Mouse (Mus musculus): ENCODE data around the gene Pex11b. TPM values are rescaled to one million over a fixed set of nuclear protein-coding genes. Genes with fewer than 3 reads are reported as not detected.
"Not testable (repeated sequence)": the region's sequence is repeated elsewhere in the genome, so short reads cannot be mapped to it uniquely, and the experiment has no call there.

Gene Pex11b
- polyA plus RNA-seq, 1 experiment = 0.24 TPM

DNA sequence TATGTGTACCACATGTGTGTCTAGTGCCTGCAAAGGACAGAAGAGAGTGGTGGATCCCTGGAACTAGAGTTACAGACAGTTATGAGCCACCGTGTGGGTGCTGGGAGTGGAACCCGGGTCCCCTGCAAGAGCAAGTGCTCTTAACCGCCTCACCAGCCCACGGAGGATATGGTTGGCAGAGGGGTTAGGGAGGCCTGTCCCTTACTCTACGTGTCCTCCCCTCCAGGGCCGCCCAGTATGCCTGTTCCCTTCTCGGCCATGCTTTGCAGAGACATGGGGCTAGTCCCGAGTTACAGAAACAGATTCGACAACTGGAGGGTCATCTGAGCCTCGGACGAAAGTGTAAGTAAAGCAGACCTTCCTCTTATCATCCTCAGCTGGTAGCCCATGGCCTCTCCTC lies 1.3 kb downstream of the Pex11b start:
- Histone ChIP-seq H3K36me3 (ENCODE audit: control insufficient read depth) (peaks cover 53% of the 10 kb centered on the region), H3K4me3 (replicated peaks) (peak overlapping the region; percentile 83), H3K4me1 (ENCODE audit: control insufficient read depth) (peaks cover 42% of the 10 kb centered on the region), H3K9me3 (ENCODE audit: control insufficient read depth, low read length) (no peaks in the 10 kb centered on the region), H3K27me3 (ENCODE audit: control insufficient read depth) (no peaks in the 10 kb centered on the region)
- TF ChIP-seq GATA1 (IDR thresholded peaks at IDR 0.05; ENCODE audit: low read length) (no peak), TAL1 (IDR thresholded peaks at IDR 0.05; ENCODE audit: low read length) (no peak)

DNA sequence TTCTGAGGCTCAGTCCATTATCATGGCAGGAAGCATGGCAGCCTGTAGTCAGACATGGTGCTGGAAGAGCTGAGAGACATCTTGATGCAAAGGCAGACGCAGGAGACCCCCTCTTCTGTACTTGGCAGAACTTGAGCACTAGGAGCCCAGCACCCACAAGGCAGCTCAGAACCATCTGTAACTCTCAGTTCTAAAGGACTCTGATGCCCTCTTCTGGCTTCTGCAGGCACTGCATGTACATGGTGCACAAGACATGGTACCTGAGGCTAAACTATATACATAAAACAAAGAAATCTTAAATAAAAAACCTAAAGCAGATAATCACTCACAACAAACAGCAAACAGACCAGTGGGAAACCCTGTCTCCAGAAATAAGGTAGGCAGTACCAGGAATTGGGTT lies 4.0 kb downstream of the Pex11b start:
- no peak for TF ChIP-seq GATA1 (IDR thresholded peaks at IDR 0.05; ENCODE audit: low read length)
- TF ChIP-seq TAL1 (IDR thresholded peaks at IDR 0.05; ENCODE audit: low read length) = no peak
- H3K9me3 ChIP-seq (ENCODE audit: control insufficient read depth, low read length) = no peaks in the 10 kb centered on the region
- H3K27me3 ChIP-seq (ENCODE audit: control insufficient read depth) = no peaks in the 10 kb centered on the region
- no peak overlapping the region for H3K4me3 ChIP-seq (replicated peaks)
- peaks cover 31% of the 10 kb centered on the region for H3K4me1 ChIP-seq (ENCODE audit: control insufficient read depth)
- H3K36me3 ChIP-seq (ENCODE audit: control insufficient read depth) = peaks cover 43% of the 10 kb centered on the region

DNA sequence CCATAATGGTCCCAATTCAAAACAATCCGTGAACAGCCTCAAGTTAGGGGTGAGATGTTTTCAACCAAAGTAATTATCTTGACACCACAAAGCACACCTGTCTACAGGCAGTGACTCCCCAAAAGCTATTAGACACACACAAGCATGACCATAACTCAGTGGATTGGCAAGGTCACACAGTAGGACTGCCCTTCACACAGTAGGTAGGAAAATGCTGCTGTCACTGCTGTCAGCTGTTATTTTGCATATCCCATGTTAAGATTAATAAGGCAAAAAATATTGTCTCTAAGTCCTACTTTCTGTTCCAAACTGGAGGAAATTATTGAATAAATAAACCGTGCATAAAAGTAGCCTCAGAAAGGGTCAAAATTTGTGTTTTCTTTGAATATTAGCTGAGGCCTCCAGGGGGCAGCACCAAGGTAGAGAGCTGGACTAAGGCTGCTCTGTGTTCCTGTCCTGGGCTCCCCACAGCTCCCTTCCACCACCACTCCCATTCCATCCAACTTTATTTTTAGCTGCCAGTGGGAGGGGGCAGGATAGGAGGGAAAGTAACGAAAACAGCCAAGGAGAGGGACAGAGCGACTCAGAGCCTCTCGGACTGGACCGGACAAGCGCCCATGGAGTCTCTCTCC lies 10.0 kb downstream of the Pex11b start, which contains the start of gene Itga10:
Gene Itga10, plus strand, starts transcription at position 567 of the 632 bp plus-strand sequence.
- no peaks in the 10 kb centered on the region for H3K27me3 ChIP-seq (ENCODE audit: control insufficient read depth)
- H3K36me3 ChIP-seq (ENCODE audit: control insufficient read depth) = peaks cover 23% of the 10 kb centered on the region
- H3K4me3 ChIP-seq (replicated peaks) = no peak within 1 kb of the TSS
- TF ChIP-seq TAL1 (IDR thresholded peaks at IDR 0.05; ENCODE audit: low read length) = no peak
- no peak for TF ChIP-seq GATA1 (IDR thresholded peaks at IDR 0.05; ENCODE audit: low read length)
- no peaks in the 10 kb centered on the region for H3K9me3 ChIP-seq (ENCODE audit: control insufficient read depth, low read length)
- H3K4me1 ChIP-seq (ENCODE audit: control insufficient read depth) = peaks cover under 1% of the 10 kb centered on the region; the same call in 1 of the 2 replicates

DNA sequence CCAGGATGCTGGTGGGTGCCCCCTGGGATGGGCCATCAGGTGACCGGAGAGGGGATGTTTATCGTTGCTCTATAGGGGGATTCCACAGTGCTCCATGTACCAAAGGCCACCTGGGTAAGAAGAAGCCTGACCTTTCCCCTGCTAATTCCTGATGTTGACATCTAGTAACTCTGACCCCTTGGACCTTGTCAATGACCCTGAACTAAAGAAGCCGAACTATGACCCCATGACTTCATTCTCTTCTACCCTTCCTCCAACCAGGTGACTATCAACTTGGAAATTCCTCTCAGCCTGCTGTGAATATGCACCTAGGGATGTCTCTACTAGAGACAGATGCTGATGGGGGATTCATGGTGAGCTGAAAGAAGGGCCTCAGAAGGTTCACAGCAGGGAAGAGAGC lies 12.2 kb downstream of the Pex11b start:
- Histone ChIP-seq H3K4me3 (replicated peaks) (no peak overlapping the region), H3K36me3 (ENCODE audit: control insufficient read depth) (peaks cover 19% of the 10 kb centered on the region), H3K27me3 (ENCODE audit: control insufficient read depth) (no peaks in the 10 kb centered on the region), H3K9me3 (ENCODE audit: control insufficient read depth, low read length) (no peaks in the 10 kb centered on the region), H3K4me1 (ENCODE audit: control insufficient read depth) (no peaks in the 10 kb centered on the region)
- TF ChIP-seq TAL1 (IDR thresholded peaks at IDR 0.05; ENCODE audit: low read length) (no peak), GATA1 (IDR thresholded peaks at IDR 0.05; ENCODE audit: low read length) (no peak)

DNA sequence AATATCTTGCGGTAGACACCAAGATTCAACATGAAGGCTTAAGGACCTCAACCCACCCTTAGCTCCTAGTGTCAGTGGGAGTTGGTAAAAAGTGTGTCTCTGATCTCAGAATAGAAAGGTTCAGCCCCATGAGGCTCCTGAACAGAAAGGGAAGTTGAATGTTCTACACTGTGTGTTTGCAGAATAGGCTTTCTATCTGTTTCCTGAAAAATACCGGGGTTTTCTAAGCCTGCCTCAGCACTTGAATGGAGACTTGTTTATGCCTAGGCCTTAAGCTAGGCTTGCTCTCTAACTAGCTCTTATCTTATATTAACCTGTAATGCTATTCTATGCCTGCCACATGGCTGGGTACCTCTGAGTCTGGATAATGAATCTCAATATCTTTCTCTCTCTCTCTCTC lies 25.7 kb downstream of the Pex11b start:
- H3K4me1 ChIP-seq (ENCODE audit: control insufficient read depth) = peaks cover 5% of the 10 kb centered on the region
- TF ChIP-seq TAL1 (IDR thresholded peaks at IDR 0.05; ENCODE audit: low read length) = no peak
- no peak for TF ChIP-seq GATA1 (IDR thresholded peaks at IDR 0.05; ENCODE audit: low read length)
- no peaks in the 10 kb centered on the region for H3K9me3 ChIP-seq (ENCODE audit: control insufficient read depth, low read length)
- 0 out of 2 replicates have a peak, but pooled peaks cover 2% of the 10 kb centered on the region for H3K27me3 ChIP-seq (ENCODE audit: control insufficient read depth)
- H3K36me3 ChIP-seq (ENCODE audit: control insufficient read depth) = no peaks in the 10 kb centered on the region
- no peak overlapping the region for H3K4me3 ChIP-seq (replicated peaks)

DNA sequence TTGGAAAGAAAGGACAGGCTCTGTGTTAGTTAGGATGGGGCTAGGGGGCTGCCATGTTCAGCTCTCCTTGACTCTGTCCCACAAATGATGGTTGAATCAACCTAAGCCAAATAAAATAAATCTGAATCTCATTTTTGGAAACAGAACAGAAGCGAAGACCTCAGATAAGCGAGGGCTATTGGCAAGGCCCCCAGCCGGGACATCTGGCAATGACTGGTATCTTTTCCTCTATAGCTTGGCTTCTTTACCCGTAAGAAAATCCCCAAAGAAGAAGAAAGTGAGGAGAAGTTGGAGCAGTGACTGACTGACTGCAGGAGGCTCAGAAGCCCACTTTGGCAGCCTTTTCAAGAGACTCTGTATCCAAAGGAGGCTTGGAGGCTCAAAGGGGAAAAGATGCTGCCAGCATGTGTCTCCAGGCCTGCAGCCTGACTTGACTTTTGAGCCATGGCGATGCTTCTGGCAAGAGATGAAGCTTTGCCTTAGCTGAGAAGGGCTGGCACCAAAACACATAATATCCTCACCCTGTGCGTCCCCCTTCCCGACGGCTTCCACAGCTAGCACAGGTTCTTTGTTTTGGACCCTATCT lies 27.6 kb downstream of the Pex11b start:
- H3K4me3 ChIP-seq (replicated peaks) = no peak overlapping the region
- no peaks in the 10 kb centered on the region for H3K36me3 ChIP-seq (ENCODE audit: control insufficient read depth)
- peaks cover 5% of the 10 kb centered on the region for H3K4me1 ChIP-seq (ENCODE audit: control insufficient read depth)
- no peaks in the 10 kb centered on the region for H3K9me3 ChIP-seq (ENCODE audit: control insufficient read depth, low read length)
- 0 out of 2 replicates have a peak, but pooled peaks cover 2% of the 10 kb centered on the region for H3K27me3 ChIP-seq (ENCODE audit: control insufficient read depth)
- no peak for TF ChIP-seq TAL1 (IDR thresholded peaks at IDR 0.05; ENCODE audit: low read length)
- no peak for TF ChIP-seq GATA1 (IDR thresholded peaks at IDR 0.05; ENCODE audit: low read length)

DNA sequence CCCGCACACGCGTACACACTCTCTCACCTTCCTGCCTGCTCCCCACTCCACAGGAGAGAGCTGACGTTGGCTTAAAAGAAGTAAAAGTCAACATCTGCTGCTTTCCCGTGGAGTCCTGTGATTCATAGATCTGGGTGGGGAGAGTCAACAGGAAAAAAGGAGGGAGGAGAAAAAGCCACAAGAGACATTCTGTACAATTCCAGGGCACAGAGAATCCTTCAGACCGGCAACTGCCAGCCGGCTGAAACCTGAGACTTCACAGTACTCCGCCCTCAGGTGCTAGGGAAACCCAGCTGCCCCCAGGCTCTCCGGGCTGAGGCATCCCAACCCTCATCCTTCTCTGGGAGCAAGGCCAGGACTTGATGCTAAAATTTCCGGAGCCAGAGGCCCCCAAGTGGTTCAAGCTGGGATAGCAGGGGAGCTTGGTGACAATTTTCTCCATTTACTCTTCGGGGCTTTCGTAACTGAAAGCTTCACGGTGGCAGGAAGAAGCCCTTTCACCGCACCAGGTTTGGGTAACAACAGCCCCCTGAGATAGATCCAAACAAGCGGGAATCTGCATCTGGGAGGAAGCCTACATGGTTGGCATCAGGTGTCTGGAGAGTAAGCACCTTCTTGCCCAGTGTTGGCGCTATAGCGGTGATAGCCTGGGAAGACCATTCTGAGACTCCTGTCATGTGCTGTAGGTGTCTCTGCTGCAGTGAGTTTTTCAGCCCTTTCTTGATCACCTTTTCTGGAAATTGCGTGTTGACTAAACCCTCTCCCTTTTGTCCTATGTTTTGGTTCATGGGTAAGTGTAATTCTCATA lies 28.5 kb downstream of the Pex11b start:
- H3K4me3 ChIP-seq (replicated peaks) = no peak overlapping the region
- peaks cover 5% of the 10 kb centered on the region for H3K4me1 ChIP-seq (ENCODE audit: control insufficient read depth)

DNA sequence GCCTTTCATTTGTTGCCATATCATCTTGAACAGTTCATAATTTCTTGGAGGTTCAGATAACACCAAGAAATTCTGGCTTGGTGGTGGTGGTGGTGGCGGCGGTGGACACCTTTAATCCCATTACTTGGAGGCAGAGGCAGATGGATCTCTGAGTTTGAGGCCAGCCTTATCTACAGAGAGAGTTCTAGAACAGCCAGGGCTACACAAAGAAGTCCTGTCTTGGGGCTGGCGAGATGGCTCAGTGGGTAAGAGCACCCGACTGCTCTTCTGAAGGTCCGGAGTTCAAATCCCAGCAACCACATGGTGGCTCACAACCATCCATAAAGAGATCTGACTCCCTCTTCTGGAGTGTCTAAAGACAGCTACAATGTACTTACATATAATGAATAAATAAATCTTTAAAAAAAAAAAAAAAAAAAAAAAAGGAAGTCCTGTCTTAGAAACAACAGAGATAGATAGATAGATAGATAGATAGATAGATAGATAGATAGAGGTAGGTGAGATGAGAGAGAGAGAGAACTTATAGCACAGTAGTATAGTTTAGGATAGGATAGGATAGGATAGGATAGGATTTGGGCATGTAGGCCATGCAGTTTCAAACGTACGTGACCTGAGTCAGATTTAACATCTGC lies 30.7 kb downstream of the Pex11b start:
- Histone ChIP-seq H3K4me1 (ENCODE audit: control insufficient read depth) (peaks cover 17% of the 10 kb centered on the region), H3K27me3 (ENCODE audit: control insufficient read depth) (peaks cover 18% of the 10 kb centered on the region)
- not testable (repeated sequence) for H3K9me3 ChIP-seq (ENCODE audit: control insufficient read depth, low read length); H3K4me3 ChIP-seq (replicated peaks); H3K36me3 ChIP-seq (ENCODE audit: control insufficient read depth)

More for the DNA sequence above, 28.5 kb downstream of the Pex11b start:
- no peaks in the 10 kb centered on the region for H3K36me3 ChIP-seq (ENCODE audit: control insufficient read depth)
- H3K9me3 ChIP-seq (ENCODE audit: control insufficient read depth, low read length) = no peaks in the 10 kb centered on the region
- TF ChIP-seq GATA1 (IDR thresholded peaks at IDR 0.05; ENCODE audit: low read length) (no peak), TAL1 (IDR thresholded peaks at IDR 0.05; ENCODE audit: low read length) (no peak)
- H3K27me3 ChIP-seq (ENCODE audit: control insufficient read depth) = 0 out of 2 replicates have a peak, but pooled peaks cover 2% of the 10 kb centered on the region

DNA sequence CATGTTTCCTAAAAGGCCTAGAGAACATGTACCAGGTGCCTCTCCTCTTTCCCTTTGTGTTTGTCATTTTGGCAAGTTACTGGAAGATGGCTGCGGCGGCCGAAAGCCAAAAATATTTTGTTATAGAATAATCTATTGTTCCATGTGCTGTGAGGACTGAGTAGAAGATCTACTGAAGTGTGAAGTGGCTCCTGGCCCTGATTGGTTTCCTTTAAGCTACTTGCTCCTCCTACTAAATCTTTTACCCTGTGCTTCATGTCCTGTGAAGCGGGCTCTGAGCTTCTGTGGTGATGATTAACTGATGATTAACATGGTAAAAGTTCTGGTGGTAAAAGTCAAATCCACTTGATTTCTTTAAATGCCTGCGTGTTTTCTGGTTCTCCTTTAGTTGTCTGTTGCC lies 31.7 kb downstream of the Pex11b start:
- Histone ChIP-seq H3K27me3 (ENCODE audit: control insufficient read depth) (peaks cover 27% of the 10 kb centered on the region), H3K9me3 (ENCODE audit: control insufficient read depth, low read length) (no peaks in the 10 kb centered on the region), H3K4me1 (ENCODE audit: control insufficient read depth) (peaks cover 17% of the 10 kb centered on the region), H3K36me3 (ENCODE audit: control insufficient read depth) (no peaks in the 10 kb centered on the region), H3K4me3 (replicated peaks) (no peak overlapping the region)
- TF ChIP-seq GATA1 (IDR thresholded peaks at IDR 0.05; ENCODE audit: low read length) (no peak), TAL1 (IDR thresholded peaks at IDR 0.05; ENCODE audit: low read length) (no peak)
